Mouse (Mus musculus) kidney, adult 2 months (tissue): ENCODE data around the gene Nol7. TPM values are rescaled to one million over a fixed set of nuclear protein-coding genes. Genes with fewer than 3 reads are reported as not detected.

ENCODE experiments used
- DNase-seq: peaks from one replicate; pipeline ENCODE4 v3.0.0; 2021
- H3K27ac ChIP-seq: fragments of 200-500 bp; 2 replicates; pipeline ENCODE4 v1.5.1; 2012; ENCODE audit warnings: low read depth, low read length, control low read depth, inconsistent platforms; ENCODE audit not compliant: insufficient read depth
- H3K27me3 ChIP-seq: fragments of 200-500 bp; replicated peaks from 2 replicates; pipeline ENCODE4 v1.6.1; 2012; ENCODE audit warnings: mild to moderate bottlenecking, moderate library complexity, low read length, inconsistent platforms; ENCODE audit not compliant: control insufficient read depth, insufficient read depth
- H3K36me3 ChIP-seq: fragments of 200-500 bp; 2 replicates; pipeline ENCODE4 v1.6.1; 2012; ENCODE audit warnings: mild to moderate bottlenecking, moderate library complexity, low read length, inconsistent platforms; ENCODE audit not compliant: control insufficient read depth, insufficient read depth
- H3K4me1 ChIP-seq: fragments of 200-500 bp; 2 replicates; pipeline ENCODE4 v1.6.1; 2011; ENCODE audit warnings: low read length; ENCODE audit not compliant: control insufficient read depth, insufficient read depth
- H3K4me3 ChIP-seq: fragments of 200-500 bp; 2 replicates; pipeline ENCODE4 v1.5.1; 2011; ENCODE audit warnings: mild to moderate bottlenecking, low read depth, low read length, control low read depth; ENCODE audit not compliant: insufficient read depth
- CTCF ChIP-seq: fragments of 200-500 bp; conservative IDR thresholded peaks from 2 replicates; pipeline ENCODE4 v1.5.1; 2011; ENCODE audit warnings: low read depth, mild to moderate bottlenecking, control low read depth, low read length, moderate library complexity, mixed read lengths; ENCODE audit not compliant: insufficient read depth, insufficient read length
- POLR2A ChIP-seq: fragments of 200-500 bp; IDR thresholded peaks from one replicate; pipeline ENCODE4 v1.6.1; 2011; ENCODE audit warnings: low read depth, low read length, control low read depth
- WGBS: fragments of 180-500 bp; shearing (Covaris S2); methylation state at CpG from one replicate; pipeline ENCODE4 v1.1.7; 2018; 5-methylcytosine and 5-hydroxymethylcytosine counted together
- polyA plus RNA-seq: library from polyadenylated mRNA; depleted of rRNA; stranded (reverse); fragments of >200 nt; gene quantifications from 2 replicates; pipeline ENCODE4 v1.2.3, GENCODE M21; 2012; rRNA removed

Gene Nol7
- polyA plus RNA-seq, 1 experiment = 42.8 TPM

- no peak for TF ChIP-seq POLR2A
- no peak for TF ChIP-seq CTCF
- Histone ChIP-seq H3K36me3 (no peaks in the 10 kb centered on the region), H3K4me3 (no peak overlapping the region), H3K4me1 (peaks cover 17% of the 10 kb centered on the region; the same call in 1 of the 2 replicates), H3K27ac (no peak overlapping the region), H3K27me3 (no peaks in the 10 kb centered on the region)
- no peak for DNase-seq
- WGBS = 45% methylated on average over 3 of the region's 3 CpGs
These were observed 49.5 kb downstream of the Nol7 start for GRCm38 (mm10) chr13:43447721-43448120.

GRCm38 (mm10) chr13:43450686-43451085 lies 52.5 kb downstream of the Nol7 start:
- Histone ChIP-seq H3K36me3 (no peaks in the 10 kb centered on the region), H3K27me3 (no peaks in the 10 kb centered on the region), H3K4me3 (no peak overlapping the region), H3K4me1 (peaks cover 19% of the 10 kb centered on the region; the same call in 1 of the 2 replicates), H3K27ac (no peak overlapping the region)
- TF ChIP-seq CTCF (no peak), POLR2A (no peak)
- DNase-seq = peak; percentile 33
- 77% methylated on average over 3 of the region's 3 CpGs for WGBS

GRCm38 (mm10) chr13:43452177-43452576 lies 54.0 kb downstream of the Nol7 start:
- Histone ChIP-seq H3K27me3 (no peaks in the 10 kb centered on the region), H3K36me3 (no peaks in the 10 kb centered on the region), H3K4me3 (no peak overlapping the region), H3K27ac (no peak overlapping the region), H3K4me1 (peaks cover 15% of the 10 kb centered on the region; the same call in 1 of the 2 replicates)
- DNase-seq = no peak
- TF ChIP-seq POLR2A = no peak
- TF ChIP-seq CTCF = no peak
- WGBS = 58% methylated on average over 2 of the region's 2 CpGs

- 41% methylated on average over 7 of the region's 7 CpGs for WGBS
- no peak for DNase-seq
- TF ChIP-seq POLR2A (no peak), CTCF (no peak)
- Histone ChIP-seq H3K4me3 (no peak overlapping the region), H3K36me3 (no peaks in the 10 kb centered on the region), H3K27ac (peak overlapping the region; percentile 36; the same call in 1 of the 2 replicates), H3K4me1 (peaks cover 11% of the 10 kb centered on the region; the same call in 1 of the 2 replicates), H3K27me3 (no peaks in the 10 kb centered on the region)
These were observed 54.8 kb downstream of the Nol7 start for GRCm38 (mm10) chr13:43452843-43453605.

GRCm38 (mm10) chr13:43454431-43454830 lies 56.2 kb downstream of the Nol7 start:
- Histone ChIP-seq H3K27ac (no peak overlapping the region), H3K4me3 (no peak overlapping the region), H3K36me3 (no peaks in the 10 kb centered on the region), H3K4me1 (peaks cover 14% of the 10 kb centered on the region; the same call in 1 of the 2 replicates), H3K27me3 (no peaks in the 10 kb centered on the region)
- no peak for DNase-seq
- no peak for TF ChIP-seq POLR2A
- TF ChIP-seq CTCF = no peak
- 74% methylated on average over 7 of the region's 7 CpGs for WGBS

Other genes starting within 250 kb of the Nol7 start
- gene Tbc1d7, start 226.9 kb upstream of the Nol7 start, polyA plus RNA-seq = 26.3 and 33.7 TPM in 2 replicates
- gene Gfod1, start 94.2 kb upstream of the Nol7 start, polyA plus RNA-seq = 1.6 and 2.0 TPM in 2 replicates
- gene Sirt5, start 32.9 kb upstream of the Nol7 start, polyA plus RNA-seq = 14.8 and 16.7 TPM in 2 replicates
- gene Ranbp9, start 82.9 kb downstream of the Nol7 start, polyA plus RNA-seq = 11.4 and 15.4 TPM in 2 replicates
- gene Mcur1, start 161.8 kb downstream of the Nol7 start, polyA plus RNA-seq = 87.2 and 91.7 TPM in 2 replicates
- gene Rnf182, start 217.3 kb downstream of the Nol7 start, polyA plus RNA-seq = 0.39 and 0.48 TPM in 2 replicates